Mouse (Mus musculus) lung, adult 2 months (tissue): ENCODE data around the gene Cend1.

Experiments used
- CTCF ChIP-seq: fragments of 200-500 bp; IDR thresholded peaks from 2 replicates; pipeline ENCODE4 v1.5.1; 2011; ENCODE audit warnings: mild to moderate bottlenecking, low read length, control low read depth; ENCODE audit not compliant: insufficient read depth
- POLR2A ChIP-seq: fragments of 200-500 bp; IDR thresholded peaks from 2 replicates; pipeline ENCODE4 v1.6.1; 2011; ENCODE audit warnings: low read depth, mild to moderate bottlenecking, control low read depth, low read length, borderline replicate concordance; ENCODE audit errors: extremely low read depth

- TF ChIP-seq CTCF: no peak
- peak; percentile 17; the same call in 1 of the 2 replicates for TF ChIP-seq POLR2A
These were observed 43.5 kb upstream of the Cend1 start for GRCm38 (mm10) chr7:141472763-141473162.
